Mouse (Mus musculus) MEL-GATA-1-ER (cell line): ENCODE results near the gene Gm10260.

Source experiments
- DNase-seq: peaks from one replicate; pipeline ENCODE4 v3.0.0-alpha.2; 2012; ENCODE audit warnings: low read depth; ENCODE audit errors: extremely low read depth

Gm10260 gene

GRCm38 (mm10) chr13:97760532-97760931 lies at the start of gene Gm10260:
TSS of gene Gm10260 (minus strand) at chr13:97760632.
- DNase-seq: no peak

- DNase-seq: no peak
Measured at GRCm38 (mm10) chr13:97809828-97810227, 49.4 kb upstream of the Gm10260 start.

DNA sequence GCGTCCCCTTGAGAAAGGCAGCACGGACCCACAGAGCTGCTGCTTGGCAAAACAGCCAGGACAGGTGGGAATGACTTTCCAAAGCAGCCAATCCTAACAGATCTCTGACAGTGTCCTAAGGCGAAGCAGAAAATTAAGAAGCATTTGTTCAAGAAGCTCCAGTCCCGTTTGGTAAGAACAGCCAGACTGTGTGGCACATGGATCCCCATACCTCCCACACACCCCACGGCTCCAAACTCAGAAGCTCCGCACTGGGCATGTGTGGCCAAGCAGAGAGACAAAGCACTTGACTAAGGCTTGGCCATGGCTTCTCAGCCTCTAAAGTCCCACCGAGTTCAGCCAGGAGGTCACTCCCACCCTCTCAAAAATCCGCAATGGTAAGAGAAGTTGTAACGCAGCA lies 45.5 kb upstream of the Gm10260 start:
- DNase-seq: no peak

DNA sequence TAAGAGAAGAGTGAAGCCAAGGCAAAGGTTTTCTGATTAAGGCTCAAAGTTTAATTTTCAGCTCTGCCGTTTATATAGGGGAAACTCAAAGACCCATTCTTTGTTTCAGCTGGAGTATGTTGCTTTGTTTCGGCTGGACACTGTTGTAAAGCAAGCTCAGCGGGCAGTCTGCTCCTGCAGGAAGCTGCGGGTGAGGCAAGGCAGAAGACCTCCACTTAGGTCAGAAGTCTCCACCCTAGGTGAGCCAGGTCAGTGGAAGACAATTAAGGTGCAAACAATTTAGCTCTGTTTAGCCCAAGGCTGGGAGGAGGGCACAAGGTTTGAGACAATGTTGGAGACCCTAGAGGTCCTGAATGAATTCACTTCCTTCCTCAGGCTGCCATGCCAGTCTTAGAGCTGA lies 42.0 kb upstream of the Gm10260 start:
- no peak for DNase-seq

- no peak for DNase-seq
Measured at GRCm38 (mm10) chr13:97797462-97797861, 37.0 kb upstream of the Gm10260 start.

DNA sequence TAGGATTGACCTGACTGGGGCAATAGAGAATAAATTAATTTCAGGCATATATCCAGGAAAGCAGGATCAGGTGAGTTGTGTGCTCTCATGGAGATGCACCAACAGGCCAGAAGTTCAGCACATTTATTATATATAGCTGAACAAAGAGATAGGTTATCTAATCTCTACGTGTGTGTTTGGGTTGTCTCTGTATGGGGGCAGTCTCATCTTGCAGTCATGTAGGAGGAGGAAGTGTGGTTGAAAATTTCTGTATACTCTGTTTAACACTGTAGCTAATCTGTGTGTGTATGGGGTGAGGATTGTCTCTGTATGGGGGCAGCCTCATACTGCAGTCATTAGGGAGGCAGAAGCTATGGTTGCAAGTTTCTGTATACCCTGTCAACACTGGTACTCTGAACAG lies 34.3 kb upstream of the Gm10260 start:
- DNase-seq: no peak

DNA sequence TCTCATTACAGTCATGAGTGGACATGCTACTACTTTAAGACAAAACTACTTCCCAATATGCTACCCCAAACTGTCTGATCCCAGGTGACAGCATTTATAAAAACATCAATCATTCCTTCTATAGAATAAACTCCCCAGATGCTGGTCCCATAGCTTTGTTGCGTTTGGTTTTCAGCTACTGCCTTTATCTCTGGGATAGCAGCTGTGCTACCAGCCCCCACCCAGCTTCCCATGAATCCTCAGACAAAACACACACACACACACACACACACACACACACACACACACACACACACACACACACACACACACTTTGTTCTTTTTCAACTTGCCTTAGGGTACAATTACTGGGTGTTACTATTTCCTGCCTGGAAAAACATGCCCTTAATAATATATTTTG lies 33.5 kb upstream of the Gm10260 start:
- DNase-seq: no peak

DNA sequence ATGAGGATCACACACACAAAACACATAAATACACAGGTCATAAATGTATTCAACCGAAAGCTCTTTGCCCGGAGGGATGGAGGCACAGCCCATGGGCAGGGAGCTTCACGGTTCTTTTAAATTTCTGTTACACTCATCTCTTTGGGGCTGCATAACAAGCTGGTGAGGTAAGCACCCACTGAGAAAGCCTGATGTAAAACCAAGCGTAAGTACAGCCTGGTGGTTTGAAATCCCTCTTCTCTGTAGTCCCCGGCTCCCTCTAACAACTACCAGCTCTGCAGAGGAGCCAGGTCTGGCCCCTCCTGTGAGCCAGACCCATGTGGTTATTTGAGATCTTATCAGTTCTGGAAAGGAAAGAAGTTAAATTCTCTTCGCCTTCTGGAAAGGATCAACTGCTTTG lies 31.2 kb upstream of the Gm10260 start:
- no peak for DNase-seq

GRCm38 (mm10) chr13:97789782-97790450 lies 29.5 kb upstream of the Gm10260 start:
- no peak for DNase-seq

DNA sequence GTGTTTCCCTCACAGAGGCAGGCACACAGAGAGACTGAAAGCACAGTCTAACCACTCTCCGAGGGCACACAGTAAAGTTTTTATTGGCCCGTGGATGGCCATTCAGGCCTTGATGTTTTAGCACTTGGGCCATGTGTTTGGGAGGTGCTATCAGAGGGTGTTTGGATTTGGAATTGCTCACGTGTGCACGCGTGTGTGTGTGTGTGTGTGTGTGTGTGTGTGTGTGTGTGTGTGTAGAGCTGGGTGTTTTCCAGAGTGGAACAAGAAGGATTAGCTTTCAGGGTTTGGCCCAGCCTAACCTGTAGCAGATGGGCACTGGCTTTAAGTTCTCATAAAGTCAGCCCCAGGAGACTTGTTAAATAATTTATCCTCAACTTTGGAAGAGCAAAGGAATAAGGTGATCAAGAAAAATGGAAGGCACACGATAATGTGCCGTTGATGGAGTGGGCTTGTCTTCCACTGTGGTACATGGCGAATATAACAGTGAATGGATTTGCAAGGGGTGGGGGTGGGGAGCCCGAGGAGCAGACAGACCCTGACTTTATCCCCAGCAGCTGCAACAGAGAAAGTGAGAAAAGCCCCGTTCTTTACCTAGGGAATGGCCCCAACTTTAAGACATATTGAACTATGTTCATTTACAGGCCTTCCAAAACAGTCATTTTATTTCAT lies 24.9 kb upstream of the Gm10260 start:
- no peak for DNase-seq

- no peak for DNase-seq
Measured at GRCm38 (mm10) chr13:97783423-97784143, 23.2 kb upstream of the Gm10260 start.

GRCm38 (mm10) chr13:97782063-97782462 lies 21.6 kb upstream of the Gm10260 start:
- no peak for DNase-seq

- no peak for DNase-seq
Measured at GRCm38 (mm10) chr13:97781637-97782036, 21.2 kb upstream of the Gm10260 start.

DNA sequence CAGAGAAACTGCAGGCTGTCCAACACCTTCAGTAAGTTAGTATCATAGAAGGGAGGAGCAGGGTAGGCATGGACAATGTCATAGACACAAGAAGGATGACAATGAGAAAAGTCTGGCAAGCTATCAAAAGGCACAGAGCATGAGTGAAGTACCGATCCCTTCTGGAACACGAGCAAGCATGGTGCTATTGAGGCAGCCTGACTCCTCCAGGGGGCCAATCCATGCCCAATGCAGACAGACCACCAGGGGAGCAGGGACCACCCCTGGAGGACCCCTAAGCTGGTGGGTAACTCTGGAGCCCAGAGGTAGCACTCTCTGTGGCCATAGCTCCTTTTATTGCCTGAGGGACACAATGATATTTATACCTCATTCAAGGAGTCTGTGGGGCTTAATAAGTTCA lies 20.1 kb upstream of the Gm10260 start:
- DNase-seq: no peak

DNA sequence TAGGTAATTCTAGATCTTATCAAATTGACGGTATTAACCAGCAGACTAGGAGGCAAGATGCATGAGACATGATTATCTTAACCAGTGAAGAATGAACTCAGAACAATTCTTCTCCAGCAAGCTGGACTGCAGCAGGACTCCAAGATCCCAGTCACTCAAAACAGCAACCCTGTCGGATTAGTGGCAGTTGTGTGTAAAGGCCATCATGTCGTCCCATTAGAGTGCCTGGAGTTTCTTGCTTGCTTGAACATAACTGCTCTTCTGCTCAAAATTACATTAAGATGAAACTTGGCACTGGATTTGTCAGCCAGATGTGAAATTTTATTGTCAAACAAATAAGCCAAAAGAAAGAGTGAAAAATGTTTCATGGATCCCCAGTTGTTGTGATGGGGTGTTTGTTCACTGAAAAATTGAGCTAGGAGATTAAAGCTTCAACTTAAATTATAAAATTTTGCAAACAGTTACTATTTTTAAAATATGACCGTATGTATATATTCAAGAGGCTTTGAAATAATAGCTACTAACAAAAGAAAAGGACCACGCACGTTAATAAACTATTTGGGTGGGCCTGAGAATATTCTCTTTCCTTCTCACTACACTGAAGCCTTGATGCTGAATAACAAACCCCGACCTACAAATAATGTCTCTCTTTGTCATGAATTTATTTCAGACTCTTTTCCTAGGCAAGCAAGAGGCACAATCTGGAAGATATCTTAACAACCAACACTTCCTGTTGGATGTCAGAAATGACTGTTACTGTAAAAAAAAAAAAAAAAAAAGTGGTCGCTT lies 19.4 kb upstream of the Gm10260 start:
- DNase-seq: no peak

DNA sequence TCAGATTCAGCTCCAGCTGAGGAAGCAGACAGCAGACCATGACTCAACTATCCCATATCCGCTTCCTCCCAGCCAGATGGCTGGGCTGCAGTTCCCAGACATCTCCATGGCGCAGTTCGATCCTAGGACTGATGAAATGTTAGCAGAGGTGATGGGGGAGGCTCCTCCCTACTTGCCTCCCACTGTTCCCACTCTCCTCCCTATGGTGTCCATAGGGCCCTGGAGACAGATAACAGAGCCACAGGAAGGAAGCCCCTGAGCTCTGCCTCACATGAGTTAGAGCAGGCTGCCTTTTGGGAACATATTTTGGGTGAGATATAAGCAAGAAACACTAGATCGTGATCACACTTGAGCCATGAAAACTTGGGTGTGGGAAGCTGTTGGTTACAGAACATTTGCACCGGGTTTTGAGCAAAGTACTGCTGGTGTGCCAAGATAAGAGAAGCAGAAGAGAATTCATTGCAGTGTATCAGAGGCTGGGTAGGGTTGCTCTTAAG lies 18.3 kb upstream of the Gm10260 start:
- no peak for DNase-seq

- no peak for DNase-seq
Measured at GRCm38 (mm10) chr13:97777667-97778066, 17.2 kb upstream of the Gm10260 start.

DNA sequence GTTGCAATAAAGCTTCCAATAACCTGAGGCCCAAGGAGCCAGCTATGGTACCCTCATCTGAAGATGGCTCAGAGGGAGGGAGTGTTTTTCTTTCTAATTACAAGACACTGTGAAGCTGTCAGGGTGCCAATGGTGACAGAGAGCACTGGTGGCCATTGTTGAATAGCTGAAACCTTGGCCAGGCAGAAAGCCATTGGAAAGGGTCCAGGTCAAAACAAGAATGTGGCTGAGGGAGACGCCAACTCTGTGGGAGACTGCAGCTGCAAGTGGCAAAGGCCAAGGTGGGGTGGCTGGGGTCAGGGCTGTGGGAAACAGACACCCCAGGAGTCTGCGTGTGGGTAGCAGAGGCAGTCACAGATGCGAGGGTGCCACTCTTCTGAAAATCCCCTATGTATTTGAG lies 16.3 kb upstream of the Gm10260 start:
- DNase-seq: no peak

- DNase-seq: no peak
Measured at GRCm38 (mm10) chr13:97775907-97776306, 15.5 kb upstream of the Gm10260 start.

DNA sequence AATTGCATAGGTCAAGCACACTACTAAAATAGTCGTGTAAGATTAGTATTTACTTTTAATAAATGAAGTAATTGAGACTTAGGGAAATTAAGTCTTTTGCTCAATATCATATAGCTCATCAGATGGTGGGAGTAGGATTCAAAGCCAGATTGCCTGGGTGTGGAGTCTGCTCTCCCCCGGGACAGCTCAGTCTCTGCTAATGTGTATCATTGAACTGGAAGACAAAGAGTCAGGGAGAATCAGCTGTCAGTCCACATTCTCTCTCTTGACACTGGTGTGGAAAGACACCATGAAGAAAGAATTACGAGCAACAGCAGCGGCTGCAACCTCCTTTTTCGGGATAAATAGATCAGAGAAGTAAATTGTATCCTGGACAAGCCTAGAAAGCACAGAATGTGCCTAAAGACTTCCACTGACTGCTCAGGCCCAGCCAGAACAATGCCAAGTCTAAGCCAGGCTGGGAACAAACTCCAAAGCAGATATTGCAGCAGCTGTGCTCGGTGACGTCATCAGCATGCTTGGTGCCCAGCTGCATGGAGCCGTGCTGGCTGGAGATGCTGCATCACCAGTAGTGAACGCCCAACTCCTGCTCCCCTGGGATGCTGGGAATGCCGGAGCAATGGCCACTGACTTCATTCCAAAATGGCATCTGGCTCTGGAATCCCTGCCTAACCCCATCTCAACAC lies 14.5 kb upstream of the Gm10260 start:
- DNase-seq: no peak

- no peak for DNase-seq
Measured at GRCm38 (mm10) chr13:97769205-97769604, 8.8 kb upstream of the Gm10260 start.
